Mouse (Mus musculus) urinary bladder, postnatal 14 days (tissue): Measurements from ENCODE around the gene Vps13d.

Source experiments
- DNase-seq: peaks from one replicate; pipeline ENCODE4 v3.0.0; 2021; ENCODE audit warnings: low spot score

The Vps13d gene

DNA sequence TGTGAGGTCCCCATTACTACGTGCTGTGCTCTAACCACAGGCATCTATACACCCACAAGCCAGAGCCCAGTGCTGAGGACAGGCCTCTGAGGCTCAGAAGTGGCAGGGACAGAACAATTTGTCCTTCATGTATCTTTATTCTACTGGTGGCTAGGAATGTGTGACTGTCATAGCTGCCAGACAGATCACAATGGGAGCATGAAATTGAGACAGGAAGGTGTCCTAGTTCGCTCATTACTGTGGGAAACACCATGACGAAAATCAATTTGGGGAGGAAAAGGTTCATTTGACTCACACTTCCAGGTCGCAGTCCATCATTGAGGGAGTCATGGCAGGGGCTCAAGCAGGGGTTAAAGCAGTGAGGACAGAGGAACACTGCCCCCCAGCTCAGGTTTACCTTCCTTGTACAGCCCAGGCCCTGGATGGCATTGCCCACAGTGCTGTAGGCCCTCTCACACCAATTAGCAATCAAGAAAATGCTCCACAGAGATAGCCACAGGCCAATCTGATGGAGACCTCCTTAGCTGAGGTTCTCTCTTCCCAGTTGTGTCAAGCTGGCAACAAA is 254.9 kb downstream of the Vps13d start:
- no peak for DNase-seq

DNA sequence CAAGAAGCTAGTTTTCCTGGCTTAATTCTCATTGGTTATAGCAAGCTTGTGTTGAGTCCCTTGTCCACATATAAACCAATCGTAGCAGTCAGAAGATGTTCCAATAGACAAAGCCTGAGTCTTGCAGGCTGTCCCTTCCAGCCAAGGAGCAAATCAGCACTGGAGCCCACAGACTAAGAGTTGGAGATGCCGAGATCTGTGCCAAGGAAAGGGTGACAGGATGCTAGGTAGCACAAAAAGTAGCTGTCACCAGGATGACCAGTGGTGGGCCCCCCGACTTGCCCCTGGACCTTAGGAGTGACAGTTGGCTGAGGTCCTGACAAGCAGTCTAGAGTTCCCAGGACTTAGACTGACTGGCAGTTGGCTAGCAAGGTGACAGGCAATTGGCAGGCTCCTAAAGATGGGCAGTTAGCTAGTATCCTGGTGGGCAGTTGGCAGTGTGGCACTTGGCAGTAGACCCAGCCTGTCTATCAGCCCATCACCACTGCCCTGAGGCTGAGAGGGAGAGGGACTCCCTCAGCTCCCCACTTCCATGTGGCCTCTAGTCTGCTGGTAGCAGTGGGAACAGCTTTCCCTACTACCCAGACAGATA is 258.1 kb downstream of the Vps13d start:
- no peak for DNase-seq

- no peak for DNase-seq
Observed at GRCm38 (mm10) chr4:144934501-144934900, 260.3 kb downstream of the Vps13d start.

DNA sequence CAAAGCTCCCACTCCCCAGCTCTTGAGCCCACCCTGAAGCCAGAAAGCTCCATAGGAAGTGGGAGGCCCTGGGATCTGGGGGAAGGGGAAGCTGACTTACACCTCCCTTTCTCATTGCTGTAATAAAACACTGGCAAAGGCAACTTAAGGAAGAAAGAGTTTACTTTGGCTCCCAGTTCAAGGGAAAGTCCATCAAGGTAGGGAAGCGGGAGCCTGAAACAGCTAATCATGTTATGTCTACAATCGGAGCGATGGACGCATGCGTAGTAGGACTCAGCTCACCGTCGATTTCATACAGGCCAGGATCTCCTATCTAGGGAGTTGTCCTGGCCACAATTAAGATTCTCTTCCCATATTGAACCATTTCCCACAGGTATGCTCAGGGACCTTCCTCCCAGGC is 263.6 kb downstream of the Vps13d start:
- no peak for DNase-seq

DNA sequence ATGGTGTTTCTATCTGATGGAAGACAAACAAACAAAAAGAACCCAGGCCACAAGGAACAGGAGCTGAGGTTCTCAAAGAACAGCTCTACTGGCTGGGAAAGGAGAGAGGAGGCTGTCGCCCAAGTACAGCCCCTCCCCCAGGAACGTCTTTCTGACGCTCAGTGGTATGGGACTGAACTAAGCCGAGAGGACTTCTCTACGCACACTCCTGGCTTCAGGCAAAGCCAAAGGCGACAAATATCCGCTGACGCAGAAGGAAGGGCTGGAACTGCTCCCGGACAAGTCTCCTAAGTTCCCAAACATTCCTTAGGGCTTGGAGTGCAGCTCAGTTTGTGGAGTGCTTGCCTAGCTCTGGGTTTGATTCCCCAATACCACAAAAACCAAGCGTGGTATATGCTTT is 264.4 kb downstream of the Vps13d start:
- peak; percentile 83 for DNase-seq

GRCm38 (mm10) chr4:144929811-144930221 is 265.0 kb downstream of the Vps13d start:
- DNase-seq = peak; percentile 80

DNA sequence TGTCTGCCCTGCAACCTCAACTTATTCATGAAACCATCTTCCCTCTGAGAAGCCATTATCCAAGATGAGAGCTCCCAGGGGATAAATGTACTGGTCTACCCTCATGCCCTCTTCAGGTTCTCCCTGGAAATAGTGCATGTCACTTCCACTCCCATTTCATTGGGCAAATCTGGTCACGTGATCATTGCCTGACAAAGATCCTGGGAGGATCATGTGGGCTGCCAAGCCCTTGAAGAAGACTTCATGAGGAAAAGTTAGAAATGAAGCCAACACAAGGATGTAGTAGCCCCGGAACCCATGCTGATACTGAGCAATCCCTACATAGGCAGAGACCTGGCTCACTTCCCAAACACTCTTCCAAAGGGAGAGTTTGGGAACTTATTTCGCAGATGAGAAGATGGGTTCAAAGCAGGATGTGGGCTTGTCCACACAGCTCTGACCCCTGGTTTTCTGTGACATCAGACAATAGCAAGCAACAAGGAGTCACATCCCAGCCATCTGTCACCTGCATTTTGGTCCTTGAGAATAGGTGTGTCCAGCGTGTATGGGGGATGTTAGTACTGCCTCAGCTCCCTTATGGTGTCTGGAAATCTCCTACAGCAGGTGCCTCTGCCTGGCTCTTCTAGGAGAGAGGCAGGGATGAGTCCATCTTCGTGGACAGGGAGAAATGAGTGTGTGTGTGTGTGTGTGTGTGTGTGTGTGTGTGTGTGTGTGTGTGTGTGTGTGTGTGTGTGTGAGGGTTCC is 265.9 kb downstream of the Vps13d start:
- no peak for DNase-seq
